Mouse (Mus musculus) brain, adult 2 months (tissue): Measurements from ENCODE around the gene Gm21970.

Experiments
- DNase-seq: peaks from one replicate; pipeline ENCODE4 v3.0.0; 2011; ENCODE audit warnings: low read depth, low spot score

Gene Gm21970

GRCm38 (mm10) chr16:91372577-91373472 is 18.7 kb upstream of the Gm21970 start, which contains the start of gene Ifnar2:
Ifnar2 (plus strand) TSS chr16:91372783.
- peak; percentile 80 for DNase-seq

- no peak for DNase-seq
Measured at GRCm38 (mm10) chr16:91373473-91374252, 17.9 kb upstream of the Gm21970 start.

- no peak for DNase-seq
Measured at GRCm38 (mm10) chr16:91374253-91374634, 17.3 kb upstream of the Gm21970 start.

- no peak for DNase-seq
Measured at GRCm38 (mm10) chr16:91376701-91377100, 14.8 kb upstream of the Gm21970 start.

GRCm38 (mm10) chr16:91378431-91378986 is 13.0 kb upstream of the Gm21970 start:
- DNase-seq = no peak

GRCm38 (mm10) chr16:91378991-91379390 is 12.5 kb upstream of the Gm21970 start:
- no peak for DNase-seq

- no peak for DNase-seq
Measured at GRCm38 (mm10) chr16:91379412-91379811, 12.1 kb upstream of the Gm21970 start.

GRCm38 (mm10) chr16:91380151-91380550 is 11.4 kb upstream of the Gm21970 start:
- DNase-seq = no peak

- DNase-seq = no peak
Measured at GRCm38 (mm10) chr16:91381606-91382005, 9.9 kb upstream of the Gm21970 start.

- no peak for DNase-seq
Measured at GRCm38 (mm10) chr16:91382261-91382790, 9.2 kb upstream of the Gm21970 start.

GRCm38 (mm10) chr16:91384221-91384620 is 7.3 kb upstream of the Gm21970 start:
- DNase-seq = no peak

GRCm38 (mm10) chr16:91385621-91386020 is 5.9 kb upstream of the Gm21970 start:
- no peak for DNase-seq

- no peak for DNase-seq
Measured at GRCm38 (mm10) chr16:91386419-91387120, 5.0 kb upstream of the Gm21970 start.

GRCm38 (mm10) chr16:91387121-91387486 is 4.4 kb upstream of the Gm21970 start:
- no peak for DNase-seq

GRCm38 (mm10) chr16:91390100-91390499 is 1.4 kb upstream of the Gm21970 start:
- peak; percentile 71 for DNase-seq

GRCm38 (mm10) chr16:91394826-91395410 is 3.4 kb downstream of the Gm21970 start:
- no peak for DNase-seq

- peak; percentile 53 for DNase-seq
Measured at GRCm38 (mm10) chr16:91395633-91396392, 4.3 kb downstream of the Gm21970 start.

- DNase-seq = no peak
Measured at GRCm38 (mm10) chr16:91396844-91397537, 5.5 kb downstream of the Gm21970 start.

- peak; percentile 51 for DNase-seq
Measured at GRCm38 (mm10) chr16:91398030-91398429, 6.5 kb downstream of the Gm21970 start.

GRCm38 (mm10) chr16:91398944-91399343 is 7.4 kb downstream of the Gm21970 start:
- no peak for DNase-seq
